18 mouse cellular contexts compared by ENCODE assay signal in the genomic region with DNA sequence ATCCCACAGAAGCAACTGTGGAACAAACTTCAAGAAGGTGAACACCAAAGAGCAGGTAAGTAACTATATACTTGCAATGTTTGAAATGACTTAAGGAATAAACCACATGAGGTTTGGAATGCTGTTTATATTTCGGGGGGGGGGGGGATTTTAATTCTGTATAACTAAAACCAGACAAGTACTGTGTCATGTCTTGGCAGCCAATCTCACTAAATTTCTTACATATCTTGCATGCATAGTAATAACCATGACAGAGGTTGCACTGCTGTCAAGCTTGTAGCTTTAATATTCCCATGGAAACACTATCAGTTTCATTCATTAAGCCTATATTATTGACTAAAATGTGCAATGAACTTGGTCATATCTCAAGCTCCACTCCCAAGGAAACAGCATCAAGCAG. TPM values are rescaled to one million over a fixed set of nuclear protein-coding genes. Genes with fewer than 3 reads are reported as not detected.
"Had no signal": no experiment of that assay in that cellular context is flagged by ENCODE, and none has a peak within 500 bp of the region (broad histone marks: within the 10 kb centered on the region; RNA-seq: fewer than 3 reads in every experiment).

No protein-coding gene starts in this region.

- H3K36me3 ChIP-seq: neural tube, embryonic 15.5 days; stomach, embryonic 15.5 days had no signal

- H3K9ac ChIP-seq: neural tube, embryonic 15.5 days; stomach, embryonic 15.5 days had no signal

- H3K27me3 ChIP-seq: neural tube, embryonic 15.5 days; stomach, embryonic 15.5 days had no signal

- H3K4me3 ChIP-seq: neural tube, embryonic 15.5 days; stomach, embryonic 15.5 days had no signal

- H3K9me3 ChIP-seq: neural tube, embryonic 15.5 days; stomach, embryonic 15.5 days had no signal

- H3K27ac ChIP-seq: neural tube, embryonic 15.5 days; stomach, embryonic 15.5 days; stomach, postnatal 0 days had no signal

- H3K4me2 ChIP-seq: neural tube, embryonic 15.5 days; stomach, embryonic 15.5 days had no signal

- DNase-seq: retina, postnatal 1 day; right cerebral cortex, adult 18-20 months; right cerebral cortex, postnatal 14 days; right cerebral cortex, postnatal 25 days; right cerebral cortex, postnatal 4 days; spleen, adult 18-20 months; thymus, adult 18-20 months; thymus, adult 2 months; thymus, postnatal 14 days; thymus, postnatal 25 days; thymus, postnatal 36 days; thymus, postnatal 4 days had no signal

RNA-seq across cellular contexts. Expression of a gene that starts 48.2 kb away (rescaled TPM):
- total RNA-seq: neutrophil, adult 5-6 weeks had no signal
- polyA plus RNA-seq: small intestine, adult 2 months; stomach, embryonic 14.5 days; stomach, embryonic 15.5 days; thymus, adult 2 months had no signal
